Mouse (Mus musculus): ENCODE measurements around the gene Pxk. TPM values are rescaled to one million over a fixed set of nuclear protein-coding genes. Genes with fewer than 3 reads are reported as not detected.

Pxk gene
- polyA plus RNA-seq, 1 experiment from 2014 or later = 39.0 TPM

DNA sequence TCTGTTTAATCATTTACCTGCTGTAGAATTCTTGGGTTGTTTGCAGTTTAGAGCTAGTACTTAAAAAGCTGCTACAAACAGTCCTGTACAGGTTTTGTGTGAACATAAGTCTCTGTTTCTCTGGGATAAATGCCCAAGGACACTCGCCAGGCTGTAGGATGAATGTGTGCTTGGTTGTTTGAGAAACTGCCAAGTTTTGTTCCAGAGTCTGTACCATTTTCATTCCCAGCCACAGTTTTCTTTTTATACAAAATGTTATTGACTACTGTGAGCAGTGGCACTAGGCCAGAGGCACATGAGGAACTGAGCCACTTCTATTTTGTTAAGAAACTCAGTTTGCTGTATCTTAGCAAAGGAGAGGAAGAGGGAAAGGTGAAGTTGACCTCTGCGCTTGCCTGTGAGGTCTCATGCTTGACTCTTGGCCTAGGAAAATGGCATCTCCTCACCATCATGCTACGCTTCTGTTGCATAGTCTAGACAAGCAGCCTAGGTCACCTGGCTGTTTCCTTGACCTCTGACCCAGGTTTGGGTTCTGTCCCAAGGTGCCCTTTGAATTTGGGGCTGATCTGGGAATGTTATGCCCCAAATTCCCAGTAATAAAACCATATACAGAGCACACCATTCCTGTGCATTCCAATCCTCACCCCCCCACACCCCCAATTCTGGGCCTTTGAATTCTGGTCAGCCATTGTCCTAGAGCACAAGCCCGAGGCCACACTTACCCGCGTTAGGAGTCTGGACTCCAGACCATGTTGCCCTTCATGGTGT lies 88.5 kb downstream of the Pxk start:
- Histone ChIP-seq H3K9me3 (no peaks in the 10 kb centered on the region), H3K4me3 (replicated peaks) (no peak overlapping the region), H3K9ac (no peak overlapping the region), H3K27me3 (replicated peaks) (no peaks in the 10 kb centered on the region), H3K27ac (no peak overlapping the region), H3K4me1 (no peaks in the 10 kb centered on the region), H3K36me3 (no peaks in the 10 kb centered on the region), H3K4me2 (no peak overlapping the region)
- no peak; the same call in 1 of the 2 replicates for ATAC-seq (ENCODE audit: insufficient read depth, low FRiP score, low read depth)
- WGBS = 84% methylated on average over 6 of the region's 6 CpGs

DNA sequence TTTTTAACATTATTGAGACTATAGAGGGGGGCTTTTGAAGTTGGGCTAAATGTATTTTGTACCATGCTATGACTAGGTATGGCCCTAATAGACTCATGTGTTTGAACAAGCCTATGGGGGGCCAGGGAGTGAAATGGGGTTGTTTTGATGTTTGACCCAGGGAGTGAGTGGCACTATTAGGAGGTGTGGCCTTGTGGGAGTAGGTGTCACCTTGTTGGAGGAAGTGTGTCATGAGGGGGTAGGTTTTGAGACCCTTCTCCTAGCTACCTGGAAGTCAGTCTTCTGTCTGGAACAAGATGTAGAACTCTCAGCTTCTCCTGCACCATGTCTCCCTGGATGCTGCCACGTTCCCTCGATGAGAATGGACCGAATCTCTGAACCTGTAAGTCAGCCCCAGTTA lies 92.5 kb downstream of the Pxk start:
- no peak overlapping the region for H3K9ac ChIP-seq
- no peak overlapping the region for H3K27ac ChIP-seq
- ATAC-seq (ENCODE audit: insufficient read depth, low FRiP score, low read depth) = no peak
- no peak overlapping the region for H3K4me2 ChIP-seq
- no peaks in the 10 kb centered on the region for H3K4me1 ChIP-seq
- H3K27me3 ChIP-seq (replicated peaks) = no peaks in the 10 kb centered on the region
- no peaks in the 10 kb centered on the region for H3K36me3 ChIP-seq
- no peak overlapping the region for H3K4me3 ChIP-seq (replicated peaks)
- 85% methylated on average over 3 of the region's 3 CpGs for WGBS
- no peaks in the 10 kb centered on the region for H3K9me3 ChIP-seq

- Histone ChIP-seq H3K36me3 (no peaks in the 10 kb centered on the region), H3K4me3 (replicated peaks) (no peak overlapping the region), H3K4me2 (no peak overlapping the region), H3K9ac (no peak overlapping the region), H3K27ac (no peak overlapping the region), H3K9me3 (no peaks in the 10 kb centered on the region), H3K4me1 (no peaks in the 10 kb centered on the region), H3K27me3 (replicated peaks) (no peaks in the 10 kb centered on the region)
- 55% methylated on average over 12 of the region's 12 CpGs for WGBS
- ATAC-seq (ENCODE audit: insufficient read depth, low FRiP score, low read depth) = no peak
Observed at GRCm38 (mm10) chr14:8191331-8191965, 93.4 kb downstream of the Pxk start.

DNA sequence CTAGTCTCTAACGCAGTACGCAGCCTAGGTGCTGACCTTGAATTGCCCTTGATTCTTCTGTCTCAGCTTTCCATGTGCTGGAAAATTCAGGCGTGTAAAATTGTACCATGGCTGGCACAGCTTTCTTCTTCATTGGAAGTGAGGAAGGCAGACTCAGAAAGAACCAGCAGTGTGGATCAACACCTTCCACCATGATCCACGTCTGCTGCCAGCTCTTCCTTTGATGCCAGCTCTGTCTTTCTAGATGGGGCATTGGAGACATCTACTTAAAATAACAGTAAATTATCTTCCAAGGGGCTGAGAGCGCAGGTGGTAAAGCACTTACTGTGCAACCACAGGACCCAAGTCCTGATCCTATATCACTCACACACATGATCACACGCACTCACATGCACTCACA lies 94.7 kb downstream of the Pxk start:
- Histone ChIP-seq H3K27me3 (replicated peaks) (no peaks in the 10 kb centered on the region), H3K9ac (no peak overlapping the region), H3K4me1 (no peaks in the 10 kb centered on the region), H3K36me3 (no peaks in the 10 kb centered on the region), H3K27ac (no peak overlapping the region), H3K9me3 (no peaks in the 10 kb centered on the region), H3K4me3 (replicated peaks) (no peak overlapping the region), H3K4me2 (no peak overlapping the region)
- ATAC-seq (ENCODE audit: insufficient read depth, low FRiP score, low read depth) = no peak
- WGBS = 87% methylated on average over 6 of the region's 6 CpGs

DNA sequence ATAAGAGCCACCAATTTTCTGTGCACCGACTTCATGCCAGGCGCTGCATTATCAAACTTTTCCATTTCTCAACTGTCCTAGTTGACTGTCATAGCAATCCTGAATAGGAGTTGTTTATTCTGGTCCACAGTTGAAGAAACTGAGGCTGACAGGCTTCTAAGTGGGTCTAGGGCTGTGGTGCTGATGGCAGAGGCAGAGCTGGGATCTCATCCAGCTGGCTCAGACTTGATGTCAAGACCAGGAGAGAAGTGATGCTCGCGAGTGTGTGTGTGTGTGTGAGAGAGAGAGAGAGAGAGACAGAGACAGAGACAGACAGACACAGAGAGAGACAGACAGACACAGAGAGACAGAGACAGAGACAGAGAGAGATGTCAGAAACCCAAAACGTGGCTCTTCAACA lies 102.8 kb downstream of the Pxk start:
- Histone ChIP-seq H3K9ac (no peak overlapping the region), H3K4me1 (no peaks in the 10 kb centered on the region), H3K4me2 (no peak overlapping the region), H3K36me3 (no peaks in the 10 kb centered on the region), H3K27ac (no peak overlapping the region), H3K9me3 (no peaks in the 10 kb centered on the region), H3K27me3 (replicated peaks) (no peaks in the 10 kb centered on the region), H3K4me3 (replicated peaks) (no peak overlapping the region)
- no peak for ATAC-seq (ENCODE audit: insufficient read depth, low FRiP score, low read depth)
- WGBS = 70% methylated on average over 5 of the region's 5 CpGs

GRCm38 (mm10) chr14:8201715-8202114 lies 103.7 kb downstream of the Pxk start:
- Histone ChIP-seq H3K9ac (no peak overlapping the region), H3K4me1 (no peaks in the 10 kb centered on the region), H3K36me3 (no peaks in the 10 kb centered on the region), H3K9me3 (no peaks in the 10 kb centered on the region), H3K27ac (no peak overlapping the region), H3K27me3 (replicated peaks) (no peaks in the 10 kb centered on the region), H3K4me2 (no peak overlapping the region), H3K4me3 (replicated peaks) (no peak overlapping the region)
- WGBS = 81% methylated on average over 3 of the region's 3 CpGs
- ATAC-seq (ENCODE audit: insufficient read depth, low FRiP score, low read depth) = no peak

GRCm38 (mm10) chr14:8206179-8206910 lies 108.3 kb downstream of the Pxk start:
- no peak for ATAC-seq (ENCODE audit: insufficient read depth, low FRiP score, low read depth)
- Histone ChIP-seq H3K27ac (no peak overlapping the region), H3K27me3 (replicated peaks) (no peaks in the 10 kb centered on the region), H3K4me2 (no peak overlapping the region), H3K4me3 (replicated peaks) (no peak overlapping the region), H3K4me1 (0 out of 2 replicates have a peak, but pooled peaks cover 2% of the 10 kb centered on the region), H3K9ac (no peak overlapping the region), H3K36me3 (no peaks in the 10 kb centered on the region), H3K9me3 (no peaks in the 10 kb centered on the region)
- whole genome bisulfite sequencing = 64% methylated on average over 9 of the region's 9 CpGs

DNA sequence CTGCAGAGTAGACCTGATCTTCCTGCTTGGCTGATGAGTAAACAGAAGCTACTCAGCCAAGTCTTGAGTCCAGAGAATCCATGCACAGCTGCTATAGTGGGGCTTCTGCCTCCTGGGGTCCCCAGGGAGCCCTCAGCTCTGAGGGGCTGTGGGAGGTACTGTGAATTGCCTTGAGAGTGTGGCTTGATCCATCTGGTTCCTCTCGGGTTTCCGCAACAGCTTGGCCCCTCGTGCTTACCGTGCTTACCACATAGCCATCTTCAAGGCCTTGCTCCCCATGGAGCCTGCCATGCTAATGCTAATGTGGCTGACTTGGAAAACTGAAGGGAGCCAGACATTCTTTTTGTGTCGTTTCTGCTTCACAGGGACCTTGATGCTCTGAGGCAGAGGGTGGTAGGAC lies 109.1 kb downstream of the Pxk start:
- no peaks in the 10 kb centered on the region for H3K9me3 ChIP-seq
- no peak; the same call in 1 of the 2 replicates for ATAC-seq (ENCODE audit: insufficient read depth, low FRiP score, low read depth)
- no peaks in the 10 kb centered on the region for H3K36me3 ChIP-seq
- H3K4me1 ChIP-seq = 0 out of 2 replicates have a peak, but pooled peaks cover 2% of the 10 kb centered on the region
- no peak overlapping the region for H3K4me3 ChIP-seq (replicated peaks)
- WGBS = 35% methylated on average over 5 of the region's 5 CpGs
- H3K9ac ChIP-seq = no peak overlapping the region
- H3K27me3 ChIP-seq (replicated peaks) = no peaks in the 10 kb centered on the region
- no peak overlapping the region for H3K4me2 ChIP-seq
- H3K27ac ChIP-seq = no peak overlapping the region

GRCm38 (mm10) chr14:8207543-8207942 lies 109.5 kb downstream of the Pxk start:
- no peak overlapping the region for H3K4me2 ChIP-seq
- no peaks in the 10 kb centered on the region for H3K27me3 ChIP-seq (replicated peaks)
- WGBS = 76% methylated on average over 5 of the region's 5 CpGs
- H3K27ac ChIP-seq = no peak overlapping the region
- no peaks in the 10 kb centered on the region for H3K36me3 ChIP-seq
- no peak for ATAC-seq (ENCODE audit: insufficient read depth, low FRiP score, low read depth)
- no peak overlapping the region for H3K9ac ChIP-seq
- no peaks in the 10 kb centered on the region for H3K9me3 ChIP-seq
- no peak overlapping the region for H3K4me3 ChIP-seq (replicated peaks)
- 0 out of 2 replicates have a peak, but pooled peaks cover 2% of the 10 kb centered on the region for H3K4me1 ChIP-seq

DNA sequence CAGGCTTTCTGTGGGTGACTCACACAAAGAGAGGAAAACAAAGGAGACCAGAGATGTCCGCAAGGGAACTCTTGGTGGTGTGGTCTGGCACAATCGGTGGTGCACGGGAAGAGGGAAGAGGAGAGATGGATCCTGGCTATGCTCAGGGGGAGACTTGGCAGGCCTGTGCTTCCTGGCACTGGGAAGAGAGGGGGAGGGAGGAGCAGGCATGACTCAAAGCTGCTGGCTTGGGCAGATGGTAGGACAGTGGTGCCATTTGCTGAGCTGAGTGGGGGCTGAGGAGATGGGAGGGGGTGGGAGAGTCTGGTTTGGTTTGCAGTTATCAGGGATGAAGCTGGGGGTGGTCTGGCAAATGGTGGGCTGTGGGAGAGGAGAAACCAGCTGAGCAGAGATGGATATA lies 110.9 kb downstream of the Pxk start:
- WGBS = 56% methylated on average over 3 of the region's 3 CpGs
- Histone ChIP-seq H3K27me3 (replicated peaks) (no peaks in the 10 kb centered on the region), H3K9ac (no peak overlapping the region), H3K4me3 (replicated peaks) (no peak overlapping the region), H3K9me3 (no peaks in the 10 kb centered on the region), H3K27ac (no peak overlapping the region), H3K4me2 (no peak overlapping the region), H3K4me1 (0 out of 2 replicates have a peak, but pooled peaks cover 2% of the 10 kb centered on the region), H3K36me3 (no peaks in the 10 kb centered on the region)
- no peak for ATAC-seq (ENCODE audit: insufficient read depth, low FRiP score, low read depth)

GRCm38 (mm10) chr14:8209896-8210295 lies 111.9 kb downstream of the Pxk start:
- H3K4me1 ChIP-seq = peaks cover 2% of the 10 kb centered on the region; the same call in 1 of the 2 replicates
- no peaks in the 10 kb centered on the region for H3K27me3 ChIP-seq (replicated peaks)
- H3K9ac ChIP-seq = no peak overlapping the region
- 86% methylated on average over 2 of the region's 2 CpGs for WGBS
- no peak overlapping the region for H3K27ac ChIP-seq
- no peaks in the 10 kb centered on the region for H3K9me3 ChIP-seq
- no peak overlapping the region for H3K4me2 ChIP-seq
- no peaks in the 10 kb centered on the region for H3K36me3 ChIP-seq
- no peak overlapping the region for H3K4me3 ChIP-seq (replicated peaks)
- ATAC-seq (ENCODE audit: insufficient read depth, low FRiP score, low read depth) = no peak

GRCm38 (mm10) chr14:8212996-8213395 lies 115.0 kb downstream of the Pxk start:
- no peak overlapping the region for H3K4me3 ChIP-seq (replicated peaks)
- no peaks in the 10 kb centered on the region for H3K27me3 ChIP-seq (replicated peaks)
- no peak overlapping the region for H3K27ac ChIP-seq
- no peak overlapping the region for H3K9ac ChIP-seq
- H3K36me3 ChIP-seq = no peaks in the 10 kb centered on the region
- H3K9me3 ChIP-seq = no peaks in the 10 kb centered on the region
- WGBS = 78% methylated on average over 2 of the region's 2 CpGs
- H3K4me2 ChIP-seq = no peak overlapping the region
- ATAC-seq (ENCODE audit: insufficient read depth, low FRiP score, low read depth) = no peak
- H3K4me1 ChIP-seq = no peaks in the 10 kb centered on the region; the same call in 1 of the 2 replicates
